Mouse (Mus musculus) spleen, adult 2 months (tissue): ENCODE results near the gene Gm5269.

Experiments
- CTCF ChIP-seq: fragments of 200-500 bp; IDR thresholded peaks from 2 replicates; pipeline ENCODE4 v1.5.1; 2011; ENCODE audit warnings: mild to moderate bottlenecking, inconsistent platforms; ENCODE audit not compliant: insufficient read depth, insufficient read length, insufficient replicate concordance; ENCODE audit errors: extremely low read depth
- POLR2A ChIP-seq: fragments of 200-500 bp; IDR thresholded peaks from 2 replicates; pipeline ENCODE4 v1.6.1; 2011; ENCODE audit warnings: low read depth, low read length, inconsistent platforms

DNA sequence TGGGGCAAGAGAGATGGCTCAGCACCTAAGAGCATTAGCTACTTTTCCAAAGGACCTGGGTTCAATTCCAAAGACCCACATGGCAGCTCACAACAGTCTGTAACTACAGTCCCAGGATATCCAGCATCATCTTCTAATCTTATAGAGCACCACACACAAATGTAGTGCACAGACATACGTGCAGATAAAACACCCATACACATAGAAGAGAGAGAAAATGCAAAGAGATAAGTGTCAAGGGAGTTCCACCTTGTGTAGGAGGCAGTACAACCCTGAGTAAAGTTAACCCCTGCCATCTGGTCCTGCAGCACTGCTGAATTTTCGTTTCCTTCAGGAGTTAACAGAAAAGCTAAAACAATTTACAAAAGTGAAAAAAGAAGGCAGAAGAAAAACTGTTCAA lies 14.4 kb downstream of the Gm5269 start:
- TF ChIP-seq CTCF (no peak), POLR2A (no peak)
